Mouse (Mus musculus): Measurements from ENCODE around the gene Usp11. TPM values are rescaled to one million over a fixed set of nuclear protein-coding genes. Genes with fewer than 3 reads are reported as not detected.

Gene Usp11
- total RNA-seq (2021), result 23.2 and 24.3 TPM in 2 replicates
- long read RNA-seq, experiment 1, transcript Usp11-201 (21 exons, 3,467 nt), result major isoform, 26 of 31 reads
- long read RNA-seq, experiment 1, partial matches to known transcripts, result 4 of 31 reads
- long read RNA-seq, experiment 1, other reads (novel, unspliced or antisense), result 1 of 31 reads
- long read RNA-seq, experiment 2, transcript Usp11-201 (21 exons, 3,467 nt), result major isoform, 12 of 18 reads
- long read RNA-seq, experiment 2, partial matches to known transcripts, result 4 of 18 reads
- long read RNA-seq, experiment 2, other reads (novel, unspliced or antisense), result 2 of 18 reads

DNA sequence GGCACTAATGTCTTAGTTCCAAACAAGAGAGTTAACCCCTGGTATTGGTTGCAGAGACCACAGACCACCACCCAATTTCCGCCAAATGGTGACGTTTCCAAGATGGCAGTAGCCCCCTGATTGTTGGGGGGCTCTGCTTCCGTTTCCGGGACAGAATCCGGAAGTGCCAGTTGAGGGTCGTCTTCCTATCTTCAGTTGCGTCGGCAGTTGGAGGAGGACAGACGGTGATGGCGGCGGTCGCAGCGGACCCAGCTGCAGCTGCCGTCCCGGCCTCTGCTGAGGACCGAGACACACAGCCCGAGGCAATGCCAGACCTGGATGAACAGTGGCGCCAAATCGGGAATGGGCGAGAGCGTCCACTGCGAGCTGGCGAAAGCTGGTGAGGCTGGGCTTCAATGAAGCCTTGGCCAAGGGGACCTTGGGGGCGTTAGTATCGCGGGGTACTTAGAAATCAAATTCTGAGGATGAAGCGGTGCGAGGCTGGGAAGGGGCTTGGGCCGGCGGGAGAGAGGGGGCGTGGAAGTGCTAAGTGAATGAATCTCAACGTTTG lies at the start of gene Usp11:
Gene Usp11 (plus strand): TSS at position 166 of the 550 bp plus-strand sequence.
- peak; percentile 48 for DNase-seq

GRCm38 (mm10) chrX:20657593-20657992 lies 46.1 kb upstream of the Usp11 start:
- DNase-seq, result no peak

DNA sequence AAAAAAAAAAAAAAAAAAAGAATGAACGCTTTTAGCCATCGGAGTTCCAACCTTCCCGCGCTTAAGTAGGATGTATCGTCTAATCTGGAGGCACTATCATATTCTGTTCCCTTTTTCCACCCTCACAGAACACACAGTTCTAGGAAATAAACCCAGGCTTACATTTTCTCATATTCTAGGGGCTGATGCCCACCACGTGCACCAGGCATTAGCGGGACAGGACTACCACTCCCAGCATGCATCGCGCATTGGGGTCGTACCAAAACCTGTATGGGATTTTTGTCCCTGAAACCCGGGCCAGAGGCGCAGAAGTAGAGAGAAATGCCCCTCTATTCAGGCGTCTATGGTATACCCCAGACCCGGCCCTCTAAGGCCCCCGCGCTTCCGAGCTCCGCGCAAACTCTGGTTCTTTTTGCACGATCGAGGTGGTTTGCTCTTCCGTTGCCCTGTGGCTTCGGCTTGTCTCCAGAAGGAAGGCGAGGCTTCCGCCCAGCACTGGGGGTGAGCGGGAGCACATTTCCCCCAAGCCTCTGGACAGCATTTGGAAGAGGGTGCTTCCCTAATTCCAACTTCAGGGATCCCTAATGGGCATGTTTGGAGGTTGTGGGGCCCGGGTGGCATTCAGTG lies 45.6 kb upstream of the Usp11 start, which contains the start of gene Uba1:
Gene Uba1 (plus strand): TSS at position 301 of the 627 bp plus-strand sequence.
- peak; percentile 80 for DNase-seq

GRCm38 (mm10) chrX:20658891-20659406 lies 44.8 kb upstream of the Usp11 start:
- DNase-seq, result peak; percentile 12

DNA sequence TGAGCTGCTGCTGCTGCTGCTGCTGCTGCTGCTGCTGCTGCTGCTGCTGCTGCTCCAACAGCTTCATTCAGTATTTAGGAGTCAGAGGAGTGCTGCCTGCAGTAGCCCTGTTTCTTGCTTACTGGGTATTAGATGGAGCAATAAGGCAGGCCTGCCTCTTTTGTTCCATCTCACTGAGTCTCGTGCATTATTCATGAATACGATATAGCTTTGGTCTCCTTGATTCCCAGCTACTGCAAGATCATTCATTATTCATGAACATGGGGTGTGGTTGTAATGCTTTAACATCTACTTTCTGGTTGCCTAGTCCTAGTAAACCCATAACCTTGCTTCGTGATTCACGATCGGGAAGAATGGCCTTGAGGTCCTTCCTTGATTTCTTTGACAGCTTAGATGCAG lies 41.4 kb upstream of the Usp11 start:
- DNase-seq, result no peak

GRCm38 (mm10) chrX:20662716-20663443 lies 40.8 kb upstream of the Usp11 start:
- peak; percentile 91 for DNase-seq

GRCm38 (mm10) chrX:20663444-20663790 lies 40.3 kb upstream of the Usp11 start:
- no peak for DNase-seq

GRCm38 (mm10) chrX:20687519-20688067 lies 16.1 kb upstream of the Usp11 start, which contains the start of gene Cdk16:
Gene Cdk16, plus strand, starts transcription at chrX:20687954.
- peak; percentile 90 for DNase-seq

DNA sequence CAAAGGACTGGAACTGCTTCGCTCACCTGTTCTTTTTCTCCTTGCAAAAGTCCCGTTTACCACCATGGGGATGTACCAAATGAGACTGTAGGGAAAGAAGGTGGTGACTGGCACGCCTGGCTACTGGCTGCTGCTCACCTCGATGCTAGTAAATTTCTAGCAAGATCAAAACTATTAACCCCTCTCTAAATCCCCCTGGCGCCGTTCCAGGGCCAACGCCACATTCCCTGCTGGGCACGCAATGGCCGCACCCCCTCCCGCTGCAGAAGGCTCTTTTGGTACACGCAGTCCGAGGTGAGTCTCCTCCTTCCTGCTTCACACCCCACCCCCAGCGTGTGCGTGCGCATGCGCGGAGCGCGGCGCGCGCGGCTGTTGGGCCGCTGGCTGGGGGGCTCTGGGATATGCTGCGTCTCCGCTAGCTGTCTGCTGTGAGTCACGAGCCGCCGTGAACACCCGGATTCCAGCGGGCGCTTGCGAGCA lies 15.6 kb upstream of the Usp11 start:
- peak; percentile 89 for DNase-seq

- DNase-seq, result peak; percentile 78
These were observed 15.1 kb upstream of the Usp11 start for GRCm38 (mm10) chrX:20688615-20689014.

GRCm38 (mm10) chrX:20691566-20691965 lies 12.1 kb upstream of the Usp11 start:
- DNase-seq, result no peak

GRCm38 (mm10) chrX:20692616-20693015 lies 11.1 kb upstream of the Usp11 start:
- DNase-seq, result no peak

- no peak for DNase-seq
These were observed 7.9 kb upstream of the Usp11 start for GRCm38 (mm10) chrX:20695842-20696241.

DNA sequence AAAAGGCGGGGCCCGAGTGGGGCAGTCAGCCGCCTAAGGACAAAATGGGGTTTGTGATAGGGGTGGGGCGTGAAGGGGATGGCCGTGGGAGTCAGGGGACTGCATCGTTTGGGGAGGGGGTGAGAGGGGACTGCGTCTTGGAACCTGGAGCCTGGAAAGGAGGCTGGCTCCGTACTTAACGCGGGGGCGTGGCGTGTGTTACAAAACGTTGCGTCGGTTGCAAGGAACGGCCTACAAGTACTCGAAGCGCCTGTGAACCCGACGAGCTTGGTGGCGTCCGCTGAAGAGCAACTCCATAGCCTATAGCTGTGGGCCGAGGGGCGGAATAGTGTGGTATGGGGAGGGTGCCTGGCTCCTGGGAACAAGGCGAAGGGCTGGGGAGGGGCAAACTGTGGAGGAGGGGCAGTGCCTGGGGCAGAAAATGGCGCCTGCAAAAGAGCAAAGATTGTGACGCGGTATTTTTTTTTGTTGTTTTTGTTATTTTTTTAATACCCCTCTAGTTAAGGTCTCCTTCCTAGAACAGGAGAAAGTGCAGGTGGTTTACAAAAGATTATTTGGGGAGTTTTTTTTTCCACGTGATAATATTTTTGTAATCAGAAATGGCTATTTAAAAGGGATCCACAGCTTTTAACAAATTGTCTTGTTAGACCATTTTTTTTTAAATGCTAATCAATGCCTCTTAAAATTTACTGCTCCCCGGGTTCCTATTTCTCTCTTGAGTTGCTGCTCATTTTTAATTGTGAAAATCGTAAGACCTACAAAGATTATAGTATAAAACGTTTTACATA lies 783 bp downstream of the Usp11 start:
- peak; percentile 86 for DNase-seq

GRCm38 (mm10) chrX:20705083-20705402 lies 1.3 kb downstream of the Usp11 start:
- DNase-seq, result no peak

- DNase-seq, result no peak
These were observed 25.0 kb downstream of the Usp11 start for GRCm38 (mm10) chrX:20728681-20729080.

DNA sequence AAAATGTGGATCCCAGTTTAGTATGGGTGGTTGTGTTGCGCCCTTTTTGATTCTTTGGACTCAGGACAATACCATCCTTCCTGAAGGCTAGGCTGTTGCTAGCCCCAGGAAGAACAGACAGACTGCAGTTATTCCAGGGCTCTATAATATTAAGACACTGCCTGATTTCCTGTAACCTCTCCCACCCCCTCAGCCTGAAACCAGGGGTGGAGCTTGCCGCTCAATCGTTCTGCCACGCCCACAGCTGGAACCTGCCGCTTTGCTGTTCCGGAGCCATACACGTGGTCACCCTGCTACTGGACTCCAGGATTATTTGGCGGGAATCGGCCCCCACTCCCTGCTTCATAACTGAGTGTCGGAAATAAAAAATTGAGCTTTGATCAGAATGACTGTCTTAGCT lies 26.3 kb downstream of the Usp11 start:
- DNase-seq, result peak; percentile 52

GRCm38 (mm10) chrX:20736479-20736878 lies 32.8 kb downstream of the Usp11 start:
- DNase-seq, result no peak

DNA sequence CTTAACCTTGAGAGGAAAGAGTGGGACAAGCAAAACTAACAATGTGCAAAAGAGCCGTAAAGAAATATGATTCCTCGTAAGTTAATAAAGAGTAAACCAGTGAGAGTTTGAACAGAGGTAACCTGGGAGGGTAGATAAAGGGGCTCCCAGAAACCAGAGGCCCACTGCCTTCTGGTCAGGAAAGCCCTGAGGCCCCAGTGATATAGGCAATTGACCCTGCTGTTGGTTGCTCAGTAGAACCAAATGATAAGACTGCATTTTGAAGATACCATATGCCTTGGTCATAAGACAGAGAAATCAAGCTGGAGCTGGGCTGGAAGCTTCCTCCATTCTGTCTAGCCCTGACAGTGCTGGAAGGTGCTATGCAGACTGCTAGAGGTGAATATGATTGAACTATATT lies 45.1 kb downstream of the Usp11 start:
- DNase-seq, result no peak

DNA sequence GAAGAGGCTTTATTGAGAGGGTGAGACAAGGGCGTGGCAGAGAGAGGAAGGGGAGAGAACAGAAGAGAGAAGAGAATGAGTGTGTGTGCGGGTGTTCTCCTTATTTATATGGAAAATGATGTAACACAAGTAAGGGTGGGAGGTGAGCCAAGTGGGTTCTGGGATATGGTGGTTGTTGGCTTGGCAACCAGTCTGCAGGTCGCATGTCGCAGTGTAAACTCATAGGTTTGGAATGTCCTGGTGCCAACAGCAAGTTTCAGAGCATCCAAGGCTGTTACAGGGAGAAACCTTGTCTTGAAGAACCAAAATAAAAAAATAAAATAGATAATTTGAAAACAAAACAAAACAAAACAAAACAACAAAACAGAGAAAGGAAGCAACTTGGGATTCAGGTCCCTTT lies 57.5 kb downstream of the Usp11 start:
- no peak for DNase-seq
